Mouse (Mus musculus) kidney, postnatal 4 days (tissue): Measurements from ENCODE around the gene H2al1g.
"Not testable (repeated sequence)": the region's sequence is repeated elsewhere in the genome, so short reads cannot be mapped to it uniquely, and the experiment has no call there.

Source experiments
- DNase-seq, 2 experiments: peaks; one replicate each; pipeline ENCODE4 v3.0.0; 2021; ENCODE audit warnings: mixed read lengths in 2 of 2

Gene H2al1g

GRCm38 (mm10) chrX:11317956-11318355, at the start of gene H2al1g:
H2al1g (plus strand) TSS chrX:11318256.
- DNase-seq: not testable (repeated sequence)

- DNase-seq: no peak
Measured at GRCm38 (mm10) chrX:11269074-11269473, 49.0 kb upstream of the H2al1g start.

GRCm38 (mm10) chrX:11273190-11273589, 44.9 kb upstream of the H2al1g start:
- DNase-seq: no peak

- no peak for DNase-seq
Measured at GRCm38 (mm10) chrX:11277083-11277482, 41.0 kb upstream of the H2al1g start.

GRCm38 (mm10) chrX:11280741-11281140, 37.3 kb upstream of the H2al1g start:
- DNase-seq: no peak

- DNase-seq: peak in 1 of 2 experiments; percentile 23
Measured at GRCm38 (mm10) chrX:11288306-11288882, 29.7 kb upstream of the H2al1g start.

GRCm38 (mm10) chrX:11289244-11289643, 28.8 kb upstream of the H2al1g start:
- DNase-seq: no peak

- not testable (repeated sequence) for DNase-seq
Measured at GRCm38 (mm10) chrX:11298957-11299356, 19.1 kb upstream of the H2al1g start, which contains the start of gene H2al1a. H2al1a (plus strand) TSS chrX:11299257.

- not testable (repeated sequence) for DNase-seq
Measured at GRCm38 (mm10) chrX:11302132-11302531, 15.9 kb upstream of the H2al1g start, which contains the start of gene H2al1b. H2al1b (plus strand) TSS chrX:11302432.

- DNase-seq: not testable (repeated sequence)
Measured at GRCm38 (mm10) chrX:11305355-11305754, 12.7 kb upstream of the H2al1g start, which contains the start of gene H2al1c. H2al1c (plus strand) TSS chrX:11305655.

- DNase-seq: not testable (repeated sequence)
Measured at GRCm38 (mm10) chrX:11308524-11308923, 9.5 kb upstream of the H2al1g start, which contains the start of gene H2al1d. H2al1d (plus strand) TSS chrX:11308824.

GRCm38 (mm10) chrX:11311634-11312033, 6.4 kb upstream of the H2al1g start, which contains the start of gene H2al1e:
H2al1e (plus strand) TSS chrX:11311934.
- DNase-seq: not testable (repeated sequence)

- DNase-seq: not testable (repeated sequence)
Measured at GRCm38 (mm10) chrX:11314858-11315257, 3.2 kb upstream of the H2al1g start, which contains the start of gene H2al1f. H2al1f (plus strand) TSS chrX:11315158.

GRCm38 (mm10) chrX:11321192-11321591, 3.1 kb downstream of the H2al1g start, which contains the start of gene H2al1h:
H2al1h (plus strand) TSS chrX:11321492.
- DNase-seq: not testable (repeated sequence)

GRCm38 (mm10) chrX:11324359-11324758, 6.3 kb downstream of the H2al1g start, which contains the start of gene H2al1i:
H2al1i (plus strand) TSS chrX:11324659.
- DNase-seq: not testable (repeated sequence)

GRCm38 (mm10) chrX:11327522-11327921, 9.5 kb downstream of the H2al1g start, which contains the start of gene H2al1j:
H2al1j (plus strand) TSS chrX:11327822.
- not testable (repeated sequence) for DNase-seq

- DNase-seq: no peak
Measured at GRCm38 (mm10) chrX:11345762-11346161, 27.7 kb downstream of the H2al1g start.

- DNase-seq: no peak
Measured at GRCm38 (mm10) chrX:11346756-11347155, 28.7 kb downstream of the H2al1g start.

GRCm38 (mm10) chrX:11360823-11361222, 42.8 kb downstream of the H2al1g start:
- DNase-seq: no peak

GRCm38 (mm10) chrX:11361261-11361660, 43.2 kb downstream of the H2al1g start:
- no peak for DNase-seq

- no peak for DNase-seq
Measured at GRCm38 (mm10) chrX:11363890-11364289, 45.8 kb downstream of the H2al1g start.

GRCm38 (mm10) chrX:11365151-11365550, 47.1 kb downstream of the H2al1g start:
- DNase-seq: no peak
